Mouse (Mus musculus) heart, adult 2 months (tissue): ENCODE results near the gene P4ha3.

Experiments used
- CTCF ChIP-seq: fragments of 200-600 bp; IDR thresholded peaks from 2 replicates; pipeline ENCODE4 v1.8.1; 2022; ENCODE audit warnings: antibody characterized with exemption, mild to moderate bottlenecking, moderate library complexity
- POLR2A ChIP-seq: fragments of 200-500 bp; IDR thresholded peaks from 2 replicates; pipeline ENCODE4 v1.6.1; 2011; ENCODE audit warnings: mild to moderate bottlenecking, low read depth, low read length, control low read depth; ENCODE audit not compliant: insufficient read depth

DNA sequence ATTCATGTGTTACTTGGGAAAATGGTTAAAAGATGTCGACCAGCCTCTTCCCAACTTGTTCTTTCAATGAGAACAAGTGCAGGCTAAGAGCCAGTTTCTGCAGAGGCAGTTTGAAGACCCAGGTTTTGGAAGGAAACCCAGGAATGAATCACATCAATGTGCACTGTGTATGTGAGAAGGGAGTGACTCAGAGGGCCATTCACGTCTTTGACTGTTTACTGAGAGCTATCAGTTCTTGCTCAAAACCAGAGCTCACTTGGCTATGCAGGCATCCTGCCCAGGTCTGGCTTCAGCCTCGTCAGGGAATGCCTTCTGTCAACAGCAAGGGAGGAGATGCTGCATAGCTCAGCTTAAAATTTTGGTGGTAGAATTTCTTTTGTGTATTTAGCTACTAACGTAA is 17.0 kb downstream of the P4ha3 start:
- TF ChIP-seq POLR2A (no peak), CTCF (no peak)
